Mouse (Mus musculus) MEL (cell line): ENCODE data around the gene Tmem184a.

Source experiments
- CTCF ChIP-seq, 3 experiments: IDR thresholded peaks in 2 of 3; conservative IDR thresholded peaks in 1 of 3; 2 replicates each; pipeline ENCODE4 v1.5.1; 2011 to 2012; ENCODE audit warnings: low read length in 3 of 3, low read depth in 2 of 3, mild to moderate bottlenecking in 2 of 3, improper control_type of control experiment in 1 of 3, inconsistent platforms in 1 of 3, mixed read lengths in 1 of 3, moderate library complexity in 1 of 3; ENCODE audit not compliant: control insufficient read depth in 1 of 3, insufficient read depth in 1 of 3, poor library complexity in 1 of 3, severe bottlenecking in 1 of 3
- MXI1 ChIP-seq: IDR thresholded peaks from 2 replicates; pipeline ENCODE4 v1.6.1; 2011; ENCODE audit warnings: mild to moderate bottlenecking, low read depth, low read length, improper control_type of control experiment
- NRF1 ChIP-seq: IDR thresholded peaks from 2 replicates; pipeline ENCODE4 v1.6.1; 2014; ENCODE audit warnings: low read depth, mild to moderate bottlenecking, inconsistent platforms, low read length, improper control_type of control experiment, moderate library complexity; ENCODE audit not compliant: poor library complexity, insufficient read depth, severe bottlenecking
- TBP ChIP-seq: IDR thresholded peaks from 2 replicates; pipeline ENCODE4 v1.8.0; 2011; ENCODE audit warnings: low read depth, low read length, improper control_type of control experiment
- USF1 ChIP-seq: IDR thresholded peaks from 2 replicates; pipeline ENCODE4 v1.6.1; 2014; ENCODE audit warnings: low read depth, mild to moderate bottlenecking, inconsistent platforms, low read length, improper control_type of control experiment, moderate library complexity

- TF ChIP-seq MXI1 (no peak), TBP (no peak), NRF1 (no peak), CTCF (IDR thresholded peaks at IDR 0.05 in 2 of 3, conservative IDR thresholded peaks at IDR 0.05 in 1 of 3; ENCODE audit: control insufficient read depth in 1 of 3, insufficient read depth in 1 of 3, low read depth in 2 of 3, low read length in 3 of 3, poor library complexity in 1 of 3, severe bottlenecking in 1 of 3) (no peak), USF1 (no peak)
These were observed 26.8 kb downstream of the Tmem184a start for GRCm38 (mm10) chr5:139792966-139793337.
